Mouse (Mus musculus): ENCODE data around the gene Vpreb1.

GRCm38 (mm10) chr16:16855541-16855940 lies 15.1 kb downstream of the Vpreb1 start:
- TF ChIP-seq CTCF (IDR thresholded peaks at IDR 0.05; ENCODE audit: extremely low read depth, insufficient read depth, insufficient read length, insufficient replicate concordance) = no peak
- no peak for TF ChIP-seq POLR2A (IDR thresholded peaks at IDR 0.05; ENCODE audit: low read depth, low read length)
